20 mouse cellular contexts compared by ENCODE assay signal in the genomic region with DNA sequence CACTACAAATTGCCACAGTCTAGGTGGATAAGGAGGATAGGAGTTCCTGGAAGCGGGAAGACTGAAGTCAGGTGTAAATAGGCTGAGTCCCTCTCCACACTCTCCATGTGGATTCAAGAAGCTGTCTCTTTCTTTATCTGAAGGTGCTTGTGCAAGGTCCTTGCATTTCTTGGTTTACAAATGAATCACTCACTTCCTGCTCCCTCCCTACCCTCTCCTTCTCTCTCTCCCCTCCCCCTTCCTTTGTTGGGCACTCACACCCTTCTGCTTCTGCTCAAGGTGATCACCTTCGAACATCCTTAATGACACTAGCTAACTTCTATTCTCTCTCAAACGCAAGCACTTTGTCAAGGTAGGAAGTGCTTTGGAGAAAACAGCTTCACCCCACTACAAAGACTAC.
DNase-seq lines count a peak whose midpoint lies in the region; ATAC-seq and TF ChIP-seq lines count a peak whose summit lies in the region.
"Had no signal": no experiment of that assay in that cellular context is flagged by ENCODE, and none has a peak within 500 bp of the region (broad histone marks: within the 10 kb centered on the region; RNA-seq: fewer than 3 reads in every experiment).

No protein-coding gene starts in this region.

- no peak for TF ChIP-seq CTCF in stomach, postnatal 0 days (IDR thresholded peaks at IDR 0.05; ENCODE audit: low read depth)

- no peak for ATAC-seq in kidney, embryonic 16.5 days (ENCODE audit: low FRiP score, low TSS enrichment)
- ATAC-seq in intestine, embryonic 16.5 days: peak; percentile 51
- ATAC-seq in stomach, postnatal 0 days (ENCODE audit: low FRiP score, low TSS enrichment): 0 out of 2 replicates have a peak, but pooled peaks have one; percentile 27
- ATAC-seq: forebrain, embryonic 15.5 days had no signal

- no peaks in the 10 kb centered on the region for H3K27me3 ChIP-seq in kidney, embryonic 16.5 days (ENCODE audit: insufficient read depth, low read length)
- no peaks in the 10 kb centered on the region for H3K27me3 ChIP-seq in intestine, embryonic 16.5 days (replicated peaks; ENCODE audit: control insufficient read depth, insufficient read depth, low read length)
- no peaks in the 10 kb centered on the region for H3K27me3 ChIP-seq in stomach, postnatal 0 days (ENCODE audit: control insufficient read depth, insufficient read depth, low read length)
- H3K27me3 ChIP-seq: embryonic facial prominence, embryonic 12.5 days; forebrain, embryonic 15.5 days; heart, embryonic 12.5 days had no signal

- H3K27ac ChIP-seq in kidney, embryonic 16.5 days (ENCODE audit: low read length): 0 out of 2 replicates have a peak overlapping the region, but pooled peaks have one; percentile 18
- H3K27ac ChIP-seq in ES-E14 (ENCODE audit: insufficient read depth, low read depth, low read length, poor library complexity, severe bottlenecking): peak overlapping the region; percentile 27; the same call in 1 of the 2 replicates
- H3K27ac ChIP-seq in intestine, embryonic 16.5 days (ENCODE audit: low read length): no peak overlapping the region
- no peak overlapping the region for H3K27ac ChIP-seq in stomach, postnatal 0 days (replicated peaks)
- H3K27ac ChIP-seq: embryonic facial prominence, embryonic 12.5 days; forebrain, embryonic 15.5 days; heart, adult 2 months; hindbrain, embryonic 10.5 days; hindbrain, embryonic 14.5 days had no signal

- H3K9me3 ChIP-seq in kidney, embryonic 16.5 days (ENCODE audit: low read length): no peaks in the 10 kb centered on the region
- no peaks in the 10 kb centered on the region for H3K9me3 ChIP-seq in ES-E14 (ENCODE audit: control insufficient read depth, insufficient read depth, low read depth, low read length)
- H3K9me3 ChIP-seq in intestine, embryonic 16.5 days (ENCODE audit: control insufficient read depth, low read length): no peaks in the 10 kb centered on the region
- H3K9me3 ChIP-seq in stomach, postnatal 0 days (ENCODE audit: control insufficient read depth, low read length): no peaks in the 10 kb centered on the region
- H3K9me3 ChIP-seq: embryonic facial prominence, embryonic 12.5 days; forebrain, embryonic 15.5 days; heart, embryonic 12.5 days; hindbrain, embryonic 10.5 days had no signal

- DNase-seq in kidney, postnatal 14 days: no peak
- peak; percentile 47 for DNase-seq in ES-E14 (ENCODE audit: low read depth, low spot score)
- no peak for DNase-seq in stomach, postnatal 0 days (ENCODE audit: low spot score)
- DNase-seq in retina, embryonic 14.5 days (ENCODE audit: low spot score): no peak
- DNase-seq in ovary, postnatal 36 days (ENCODE audit: low spot score): no peak
- DNase-seq in frontal cortex, postnatal 14 days (ENCODE audit: low spot score in 2 of 2): no peak
- DNase-seq: adrenal gland, adult 2 months; adrenal gland, postnatal 36 days; cerebellum, adult 11 months; cerebellum, adult 8-10 months; cerebellum, postnatal 25 days; gastrocnemius, postnatal 14 days; heart, adult 2 months had no signal

- H3K9ac ChIP-seq in kidney, embryonic 16.5 days (replicated peaks; ENCODE audit: low read length): no peak overlapping the region
- H3K9ac ChIP-seq in ES-E14 (ENCODE audit: insufficient read depth, low read depth, low read length, poor library complexity, severe bottlenecking): no peak overlapping the region
- no peak overlapping the region for H3K9ac ChIP-seq in intestine, embryonic 16.5 days (ENCODE audit: low read depth, low read length)
- H3K9ac ChIP-seq in stomach, postnatal 0 days (ENCODE audit: low read length): no peak overlapping the region
- H3K9ac ChIP-seq: embryonic facial prominence, embryonic 12.5 days; forebrain, embryonic 15.5 days; heart, embryonic 12.5 days; hindbrain, embryonic 14.5 days had no signal

- 64% methylated on average over 3 of the region's 3 CpGs for WGBS in kidney, embryonic 16.5 days
- 44% methylated on average over 3 of the region's 3 CpGs for WGBS in intestine, embryonic 16.5 days
- WGBS in stomach, postnatal 0 days: 56% methylated on average over 3 of the region's 3 CpGs

- H3K4me1 ChIP-seq in kidney, embryonic 16.5 days (ENCODE audit: insufficient read depth, low read length): peaks cover 8% of the 10 kb centered on the region
- peaks cover 0 to 4% of the 10 kb centered on the region in 2 experiments; a peak in 1 of 4 replicates for H3K4me1 ChIP-seq in ES-E14 (ENCODE audit: control insufficient read depth in 2 of 2, insufficient read depth in 2 of 2, low read length in 2 of 2, poor library complexity in 1 of 2)
- peaks cover 13% of the 10 kb centered on the region for H3K4me1 ChIP-seq in intestine, embryonic 16.5 days (ENCODE audit: control insufficient read depth, insufficient read depth, low read length)
- H3K4me1 ChIP-seq in stomach, postnatal 0 days (replicated peaks; ENCODE audit: control insufficient read depth, insufficient read depth): no peaks in the 10 kb centered on the region
- H3K4me1 ChIP-seq: embryonic facial prominence, embryonic 12.5 days; forebrain, embryonic 15.5 days had no signal

- in situ Hi-C loops in ES-E14 (cut with MboI; ENCODE audit: low sequenced_read_pairs in 2 of 2, unreplicated experiment in 2 of 2): no loop called here

- no peak for TF ChIP-seq EP300 in stomach, postnatal 0 days (optimal IDR thresholded peaks at IDR 0.05)

- peaks cover 24% of the 10 kb centered on the region; the same call in 1 of the 2 replicates for H3K36me3 ChIP-seq in kidney, embryonic 16.5 days (ENCODE audit: insufficient read depth, low read length)
- H3K36me3 ChIP-seq in ES-E14 (ENCODE audit: control insufficient read depth, insufficient read depth, low read length, poor library complexity, severe bottlenecking): peaks cover 5% of the 10 kb centered on the region
- no peaks in the 10 kb centered on the region for H3K36me3 ChIP-seq in intestine, embryonic 16.5 days (ENCODE audit: control insufficient read depth, insufficient read depth, low read length)
- no peaks in the 10 kb centered on the region; the same call in 1 of the 2 replicates for H3K36me3 ChIP-seq in stomach, postnatal 0 days (ENCODE audit: control insufficient read depth, insufficient read depth, low read length)

- H3K4me2 ChIP-seq in kidney, embryonic 16.5 days (replicated peaks; ENCODE audit: low read depth, low read length): no peak overlapping the region
- no peak overlapping the region for H3K4me2 ChIP-seq in intestine, embryonic 16.5 days (ENCODE audit: low read depth, low read length)
- no peak overlapping the region for H3K4me2 ChIP-seq in stomach, postnatal 0 days (replicated peaks; ENCODE audit: low read depth)
- H3K4me2 ChIP-seq: embryonic facial prominence, embryonic 12.5 days; forebrain, embryonic 15.5 days; heart, embryonic 12.5 days; hindbrain, embryonic 14.5 days had no signal

- H3K4me3 ChIP-seq in kidney, embryonic 16.5 days (ENCODE audit: low read length): no peak overlapping the region
- H3K4me3 ChIP-seq in ES-E14 (ENCODE audit: insufficient read depth in 1 of 2, low read depth in 1 of 2, low read length in 2 of 2, poor library complexity in 1 of 2, severe bottlenecking in 1 of 2): no peak overlapping the region
- H3K4me3 ChIP-seq in intestine, embryonic 16.5 days (ENCODE audit: low read length): no peak overlapping the region
- H3K4me3 ChIP-seq in stomach, postnatal 0 days (ENCODE audit: low read depth, low read length): no peak overlapping the region
- H3K4me3 ChIP-seq: embryonic facial prominence, embryonic 12.5 days; forebrain, embryonic 15.5 days; heart, adult 2 months; heart, embryonic 12.5 days; hindbrain, embryonic 10.5 days had no signal

TF ChIP-seq in ES-E14, 5 proteins besides CTCF, POLR2A, EP300 and RAD21:
- TF ChIP-seq ZNF384 (IDR thresholded peaks at IDR 0.05; ENCODE audit: low read depth, low read length) (no peak), ZC3H11A (IDR thresholded peaks at IDR 0.05; ENCODE audit: borderline replicate concordance, low read depth, low read length) (no peak), MAFK (IDR thresholded peaks at IDR 0.05; ENCODE audit: insufficient read depth, low read depth, low read length) (no peak), CHD2 (IDR thresholded peaks at IDR 0.05; ENCODE audit: low read depth, low read length) (no peak), HCFC1 (IDR thresholded peaks at IDR 0.05; ENCODE audit: borderline replicate concordance, insufficient read depth, low read length) (no peak)

Comparison
In these comparisons a context has a peak if more than half of its experiments do, and no peak if none do; other contexts are left out.
1. H3K27ac ChIP-seq: peak in kidney, embryonic 16.5 days (single experiment) and ES-E14 (single experiment); none in intestine, embryonic 16.5 days (single experiment) and stomach, postnatal 0 days (single experiment).